Mouse (Mus musculus) adrenal gland, adult 2 months (tissue): ENCODE measurements around the gene Adra2b. TPM values are rescaled to one million over a fixed set of nuclear protein-coding genes. Genes with fewer than 3 reads are reported as not detected.

Experiments
- DNase-seq: peaks from one replicate; pipeline ENCODE4 v3.0.0; 2021
- long read RNA-seq: library from polyadenylated mRNA; stranded (forward); transcript quantifications from one replicate; pipeline ENCODE4 v2.0.0, GENCODE M21; 2021
- polyA plus RNA-seq: library from polyadenylated mRNA; depleted of rRNA; stranded (reverse); fragments of >200 nt; gene quantifications from 2 replicates; pipeline ENCODE4 v1.2.3, GENCODE M21; 2012; rRNA removed
- total RNA-seq, 2 experiments: library from RNA; stranded (reverse); gene quantifications; 2 replicates each; pipeline ENCODE4 v1.2.3; 2021

The Adra2b gene
- 1 to 10 TPM; 1.6 to 1.9 TPM for total RNA-seq
- polyA plus RNA-seq = 1.1 and 1.5 TPM in 2 replicates
- long read RNA-seq, full-length matches to known transcripts = 4 of 4 reads
- long read RNA-seq, partial matches to known transcripts = 0 of 4 reads
- long read RNA-seq, other reads (novel, unspliced or antisense) = 0 of 4 reads

- DNase-seq = peak; percentile 87
Observed at GRCm38 (mm10) chr2:127362459-127363281, at the start of gene Adra2b. Gene Adra2b (plus strand): TSS chr2:127363208.

DNA sequence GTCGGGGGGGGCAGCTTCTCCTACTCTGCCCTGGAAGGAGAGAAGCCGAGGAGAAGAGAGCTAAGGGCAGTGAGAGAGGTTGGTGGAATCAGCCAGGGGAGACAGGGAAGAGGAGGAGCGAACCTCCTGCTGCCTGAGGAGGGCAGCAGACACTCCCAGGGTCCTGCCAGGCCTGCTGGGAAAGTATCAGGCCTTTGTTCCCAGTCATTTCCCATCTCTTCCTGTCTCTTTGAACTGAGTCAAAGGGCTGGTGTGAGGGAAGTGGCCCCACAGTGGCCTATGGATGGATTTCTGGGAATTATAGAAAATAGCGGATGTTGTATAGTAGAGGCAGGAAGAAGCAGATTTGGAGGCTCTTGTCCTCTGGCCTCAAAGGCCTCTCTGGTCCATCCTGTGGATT, 49.1 kb upstream of the Adra2b start:
- no peak for DNase-seq

DNA sequence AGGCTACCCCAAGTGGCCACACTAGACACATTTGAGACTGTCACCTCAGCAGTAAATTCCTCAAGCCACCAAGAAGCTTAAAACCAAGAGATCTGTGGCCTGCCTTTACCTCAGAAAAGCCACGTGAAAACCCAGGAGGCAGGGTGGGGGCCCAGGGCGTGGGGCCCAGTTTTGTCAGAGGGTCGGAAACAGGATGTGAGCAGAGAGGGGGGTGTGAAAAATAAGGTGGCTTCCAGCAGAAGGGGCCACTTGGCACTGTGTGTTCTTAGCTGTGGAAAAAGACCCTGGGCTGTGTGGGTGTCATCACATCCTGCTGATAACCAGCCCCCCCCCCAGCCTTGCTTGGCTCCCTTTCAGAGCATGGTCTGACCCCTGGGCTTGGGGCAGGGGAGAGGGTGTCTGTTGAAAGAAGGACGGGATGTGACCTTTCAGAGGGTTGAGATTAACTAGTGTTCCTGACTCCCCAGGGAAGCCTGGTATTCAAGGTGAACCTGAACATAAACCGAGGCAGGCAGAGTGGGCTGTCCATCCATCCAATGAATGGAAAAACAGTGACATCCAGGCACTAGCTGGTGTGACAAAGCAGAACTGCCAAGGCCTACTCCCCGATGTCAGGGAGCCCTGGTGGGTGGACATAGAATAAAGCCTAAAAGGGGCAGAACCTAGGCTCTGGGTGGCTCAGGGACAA, 48.4 kb upstream of the Adra2b start:
- DNase-seq = no peak

GRCm38 (mm10) chr2:127315155-127315470, 47.9 kb upstream of the Adra2b start:
- DNase-seq = no peak

DNA sequence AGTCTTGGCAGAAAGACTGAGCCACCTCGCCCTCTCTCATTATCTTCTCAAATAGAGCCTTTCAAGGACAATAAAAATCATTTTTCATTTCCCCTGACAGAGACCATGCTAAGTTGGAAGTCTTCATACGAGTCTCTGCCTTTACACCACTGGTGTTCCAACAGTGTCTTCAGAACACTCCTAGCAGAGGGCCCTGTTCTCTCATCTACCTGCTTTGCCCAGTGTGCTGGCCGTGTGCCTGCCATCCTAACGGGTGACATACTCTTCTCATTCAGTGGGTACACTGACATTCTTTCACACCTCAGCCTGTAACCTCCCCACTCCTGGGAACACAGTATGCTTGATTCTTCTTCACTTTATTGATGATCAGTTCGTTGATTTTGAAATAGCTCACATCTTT, 46.6 kb upstream of the Adra2b start:
- no peak for DNase-seq

- DNase-seq = no peak
Observed at GRCm38 (mm10) chr2:127318136-127318535, 44.9 kb upstream of the Adra2b start.

GRCm38 (mm10) chr2:127319071-127319470, 43.9 kb upstream of the Adra2b start:
- DNase-seq = no peak

GRCm38 (mm10) chr2:127322671-127323285, 40.2 kb upstream of the Adra2b start:
- DNase-seq = no peak

- DNase-seq = no peak
Observed at GRCm38 (mm10) chr2:127323667-127324066, 39.3 kb upstream of the Adra2b start.

DNA sequence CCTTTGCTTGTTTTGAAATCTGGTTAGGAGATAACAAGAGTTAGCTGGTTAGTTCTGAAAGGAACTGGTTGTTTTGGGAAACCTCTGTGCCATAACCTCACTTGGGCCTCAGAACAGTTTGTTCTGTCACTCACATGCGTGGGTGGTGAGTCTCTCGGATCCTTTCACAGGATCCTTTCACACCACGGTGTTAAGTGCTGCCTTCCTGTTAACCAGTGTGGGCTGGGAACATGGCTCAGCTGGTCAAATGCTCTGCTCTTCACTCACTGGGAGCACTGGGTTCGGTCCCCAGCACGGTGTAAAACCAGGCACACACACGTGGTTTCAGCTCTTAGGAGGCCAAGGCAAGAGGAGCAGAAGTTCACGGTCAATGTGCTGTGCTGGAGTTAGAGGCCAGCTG, 38.6 kb upstream of the Adra2b start:
- DNase-seq = no peak

DNA sequence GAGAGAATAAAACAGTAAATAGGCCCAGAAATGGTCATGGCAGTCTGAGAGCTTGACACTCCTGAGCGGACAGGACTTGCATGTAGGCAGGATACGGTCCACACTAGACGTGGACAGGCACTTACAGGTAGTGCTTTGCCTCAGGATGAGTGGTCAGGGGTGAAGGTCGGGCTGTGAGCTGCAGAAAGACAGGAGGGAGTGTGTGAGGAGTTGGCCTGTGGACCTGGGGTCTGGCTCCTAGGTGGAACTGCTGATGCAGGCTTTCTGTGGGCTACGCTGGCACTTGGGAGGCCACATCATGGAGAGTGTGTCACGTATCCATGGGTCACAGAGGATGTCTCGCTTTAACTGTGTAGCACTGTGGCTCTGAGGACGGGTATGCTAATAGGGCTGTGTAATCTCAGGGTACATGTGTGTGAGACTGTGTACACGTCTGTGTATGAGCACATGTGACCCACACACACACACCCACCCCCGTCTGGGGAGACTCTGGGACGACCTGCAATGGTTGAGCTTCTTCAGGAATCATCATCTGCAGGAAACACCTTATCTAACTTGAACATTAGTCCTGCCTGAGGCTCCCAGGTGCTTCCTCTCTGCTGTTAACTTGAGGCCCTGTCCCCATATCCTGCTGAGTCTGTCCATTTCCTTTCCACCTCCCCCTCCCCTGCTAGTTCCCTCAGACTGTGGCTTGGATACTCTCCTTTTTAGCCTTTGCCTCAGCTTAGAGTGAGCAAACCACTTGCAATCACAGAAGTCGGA, 34.7 kb upstream of the Adra2b start:
- no peak for DNase-seq

GRCm38 (mm10) chr2:127332807-127333570, 30.0 kb upstream of the Adra2b start:
- DNase-seq = peak; percentile 22

GRCm38 (mm10) chr2:127333945-127334603, 28.9 kb upstream of the Adra2b start:
- DNase-seq = no peak

GRCm38 (mm10) chr2:127335078-127335541, 27.9 kb upstream of the Adra2b start:
- DNase-seq = no peak

GRCm38 (mm10) chr2:127335767-127336496, 27.1 kb upstream of the Adra2b start, which contains the start of gene Dusp2:
Gene Dusp2 (plus strand): TSS chr2:127336159.
- peak; percentile 89 for DNase-seq

GRCm38 (mm10) chr2:127336497-127336832, 26.5 kb upstream of the Adra2b start:
- no peak for DNase-seq

GRCm38 (mm10) chr2:127336885-127337284, 26.1 kb upstream of the Adra2b start:
- DNase-seq = no peak

GRCm38 (mm10) chr2:127337531-127337930, 25.5 kb upstream of the Adra2b start:
- no peak for DNase-seq

- DNase-seq = no peak
Observed at GRCm38 (mm10) chr2:127338012-127338411, 25.0 kb upstream of the Adra2b start.

DNA sequence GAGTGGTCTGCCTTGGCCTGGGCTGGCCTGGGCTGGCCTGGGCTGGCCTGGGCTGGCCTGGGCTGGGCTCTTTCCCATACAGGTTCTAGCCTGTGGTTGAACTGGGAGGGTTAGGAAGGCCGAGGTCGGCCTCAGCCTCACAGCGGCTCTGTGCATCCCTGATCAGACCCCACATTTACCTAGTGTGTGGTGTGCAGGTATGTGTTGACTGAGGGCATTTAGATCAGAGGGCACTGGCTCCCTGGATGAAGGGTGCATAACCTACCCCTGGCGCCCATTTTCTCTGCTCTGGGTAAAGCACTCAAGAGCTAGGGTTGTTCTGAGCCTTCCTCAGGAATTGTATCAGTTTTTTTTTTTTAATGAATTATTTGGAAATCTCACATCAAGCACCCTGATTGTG, 24.6 kb upstream of the Adra2b start, which contains the start of gene Astl:
Gene Astl (plus strand): TSS at position 224 of the 400 bp plus-strand sequence.
- no peak for DNase-seq
